7 mouse cellular contexts compared by ENCODE assay signal in genomic region chr7:43312386-43313012, GRCm38 (mm10). TPM values are rescaled to one million over a fixed set of nuclear protein-coding genes. Genes with fewer than 3 reads are reported as not detected.
A peak's percentile ranks its signal among the peaks of the same experiment; 100 is the strongest.
DNase-seq lines count a peak whose midpoint lies in the region; ATAC-seq lines count a peak whose summit lies in the region.

No protein-coding gene starts in this region.

- peak; percentile 24 to 43 for DNase-seq in thymus, postnatal 10 days (ENCODE audit: low spot score in 2 of 2)
- DNase-seq in thymus, postnatal 4 days, result no peak
- DNase-seq in urinary bladder, postnatal 25 days (ENCODE audit: low spot score), result no peak
- no peak for DNase-seq in urinary bladder, postnatal 4 days (ENCODE audit: low spot score in 2 of 2)

- H3K4me1 ChIP-seq in embryonic facial prominence, embryonic 15.5 days, result peaks cover 13% of the 10 kb centered on the region
- H3K4me1 ChIP-seq in intestine, embryonic 16.5 days (ENCODE audit: control insufficient read depth, insufficient read depth, low read length), result peaks cover 9% of the 10 kb centered on the region; the same call in 1 of the 2 replicates

- H3K27me3 ChIP-seq in embryonic facial prominence, embryonic 15.5 days, result no peaks in the 10 kb centered on the region
- no peaks in the 10 kb centered on the region for H3K27me3 ChIP-seq in intestine, embryonic 16.5 days (replicated peaks; ENCODE audit: control insufficient read depth, insufficient read depth, low read length)

- H3K27ac ChIP-seq in embryonic facial prominence, embryonic 15.5 days (replicated peaks), result peak overlapping the region; percentile 88
- H3K27ac ChIP-seq in intestine, embryonic 16.5 days (ENCODE audit: low read length), result peak overlapping the region; percentile 85

- peak overlapping the region; percentile 73 for H3K4me2 ChIP-seq in embryonic facial prominence, embryonic 15.5 days (replicated peaks)
- peak overlapping the region; percentile 73 for H3K4me2 ChIP-seq in intestine, embryonic 16.5 days (ENCODE audit: low read depth, low read length)

- H3K36me3 ChIP-seq in embryonic facial prominence, embryonic 15.5 days, result peaks cover 26% of the 10 kb centered on the region; the same call in 1 of the 2 replicates
- H3K36me3 ChIP-seq in intestine, embryonic 16.5 days (ENCODE audit: control insufficient read depth, insufficient read depth, low read length), result 0 out of 2 replicates have a peak, but pooled peaks cover 3% of the 10 kb centered on the region

- WGBS in embryonic facial prominence, embryonic 15.5 days, result under 1% methylated on average over 32 of the region's 32 CpGs
- 1% methylated on average over 32 of the region's 32 CpGs for WGBS in intestine, embryonic 16.5 days

- peak overlapping the region; percentile 76 for H3K9ac ChIP-seq in embryonic facial prominence, embryonic 15.5 days
- peak overlapping the region; percentile 92 for H3K9ac ChIP-seq in intestine, embryonic 16.5 days (ENCODE audit: low read depth, low read length)

- peak; percentile 49 for ATAC-seq in embryonic facial prominence, embryonic 15.5 days (ENCODE audit: insufficient number of reproducible peaks, low FRiP score, low TSS enrichment, low read depth)
- peak; percentile 62 for ATAC-seq in intestine, embryonic 16.5 days
- ATAC-seq in monocyte, adult 5-6 weeks (replicated peaks; ENCODE audit: insufficient number of reproducible peaks, low FRiP score, low TSS enrichment, poor library complexity, severe bottlenecking), result 0 out of 2 replicates have a peak, but pooled peaks have one; percentile 10

- no peaks in the 10 kb centered on the region for H3K9me3 ChIP-seq in embryonic facial prominence, embryonic 15.5 days (replicated peaks)
- no peaks in the 10 kb centered on the region for H3K9me3 ChIP-seq in intestine, embryonic 16.5 days (ENCODE audit: control insufficient read depth, low read length)

- peak overlapping the region; percentile 81 for H3K4me3 ChIP-seq in embryonic facial prominence, embryonic 15.5 days (replicated peaks)
- H3K4me3 ChIP-seq in intestine, embryonic 16.5 days (ENCODE audit: low read length), result peak overlapping the region; percentile 82

RNA-seq across cellular contexts. Expression of gene Zfp715, which starts 0.6 kb away (rescaled TPM):
- polyA plus RNA-seq in embryonic facial prominence, embryonic 15.5 days (2015; fragmentation: Nextera tagmentation; extraction: Ambion mirVana), result 12.5 and 13.0 TPM in 2 replicates
- 8.2 and 8.7 TPM in 2 replicates for polyA plus RNA-seq in intestine, embryonic 16.5 days (2015; fragmentation: Nextera tagmentation; extraction: Ambion mirVana)
- total RNA-seq in monocyte, adult 5-6 weeks (2017), result 21.8 to 30.9 TPM (median 27.9 TPM) in 3 replicates

RNA-seq across cellular contexts. Expression of gene Siglecf, which starts 38.6 kb away (rescaled TPM):
- 0.21 and 0.24 TPM in 2 replicates for polyA plus RNA-seq in embryonic facial prominence, embryonic 15.5 days (2015; fragmentation: Nextera tagmentation; extraction: Ambion mirVana)
- polyA plus RNA-seq in intestine, embryonic 16.5 days (2015; fragmentation: Nextera tagmentation; extraction: Ambion mirVana), result 0.46 and 0.54 TPM in 2 replicates
- total RNA-seq in monocyte, adult 5-6 weeks (2017), result 0.78 to 26.1 TPM (median 21.4 TPM) in 3 replicates

Comparison
In these comparisons a context has a peak if more than half of its experiments do, and no peak if none do; other contexts are left out.
1. DNase-seq: peak in thymus, postnatal 10 days (2 of 2); none in thymus, postnatal 4 days (single experiment), urinary bladder, postnatal 25 days (single experiment) and urinary bladder, postnatal 4 days (0 of 2).
2. ATAC-seq: peak in every context shown above with its lines; median percentile 62 in intestine, embryonic 16.5 days; 49 in embryonic facial prominence, embryonic 15.5 days; 10 in monocyte, adult 5-6 weeks.